Mouse (Mus musculus) brain, embryonic 14.5 days (tissue): ENCODE measurements around the gene Pdgfb.

Experiments
- CTCF ChIP-seq: fragments of 200-500 bp; IDR thresholded peaks from 2 replicates; pipeline ENCODE4 v1.5.1; 2012; ENCODE audit warnings: inconsistent platforms, mild to moderate bottlenecking, moderate library complexity, borderline replicate concordance; ENCODE audit not compliant: insufficient read depth, insufficient read length; ENCODE audit errors: extremely low read depth
- POLR2A ChIP-seq: fragments of 200-500 bp; IDR thresholded peaks from 2 replicates; pipeline ENCODE4 v1.6.1; 2012; ENCODE audit warnings: mild to moderate bottlenecking, inconsistent platforms, borderline replicate concordance; ENCODE audit not compliant: poor library complexity, insufficient read depth, insufficient read length, severe bottlenecking; ENCODE audit errors: extremely low read depth

GRCm38 (mm10) chr15:79970491-79970890 is 44.3 kb downstream of the Pdgfb start:
- no peak for TF ChIP-seq CTCF
- TF ChIP-seq POLR2A: no peak
